Mouse (Mus musculus) heart, postnatal 0 days (tissue): Measurements from ENCODE around the gene Tfip11.

Source experiments
- CTCF ChIP-seq: IDR thresholded peaks from 2 replicates; pipeline ENCODE4 v1.5.1; 2016; ENCODE audit warnings: antibody characterized with exemption, control low read depth, low read depth
- EP300 ChIP-seq: IDR thresholded peaks from 2 replicates; pipeline ENCODE4 v1.6.1; 2016; ENCODE audit warnings: antibody characterized with exemption, low read depth

- TF ChIP-seq CTCF (no peak), EP300 (no peak)
Measured at GRCm38 (mm10) chr5:112342463-112343204, 16.5 kb downstream of the Tfip11 start, which contains the start of the genes Srrd and Hps4.
